Mouse (Mus musculus) heart, adult 10 weeks (tissue): ENCODE results near the gene Gfod1. TPM values are rescaled to one million over a fixed set of nuclear protein-coding genes. Genes with fewer than 3 reads are reported as not detected.

Experiments used
- polyA plus RNA-seq: library from polyadenylated mRNA; stranded (reverse); fragments of 350-450 nt; fragmentation: Illumina TruSeq; extraction: RNeasy Lipid Tissue Mini Kit (QIAGEN cat#74804); gene quantifications from one replicate; pipeline ENCODE4 v1.2.3, GENCODE M21; 2014; ENCODE audit warnings: low read depth, low replicate concordance

Gene Gfod1
- 19.8 TPM for polyA plus RNA-seq

DNA sequence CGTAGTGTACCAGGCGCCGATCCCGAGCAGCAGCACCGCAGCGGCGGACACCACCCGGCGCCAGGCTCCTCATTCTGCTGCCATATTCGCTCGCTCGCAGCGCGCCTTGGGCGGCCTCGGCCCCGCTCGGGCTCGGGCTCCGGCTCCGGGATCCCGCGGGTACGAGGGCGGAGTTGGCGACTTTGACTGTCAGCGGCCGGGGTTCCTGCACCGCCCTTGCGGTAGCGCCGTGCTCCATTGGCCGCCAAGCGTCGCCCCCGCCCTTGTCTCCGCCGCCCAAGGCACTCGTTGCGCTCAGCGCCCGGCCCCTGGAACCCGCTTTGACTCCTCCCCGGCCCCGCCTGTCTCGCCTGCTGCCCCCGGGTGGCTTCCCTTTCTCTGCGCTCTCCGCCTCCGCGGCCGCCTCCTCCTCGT lies at the start of gene Gfod1:
TSS of gene Gfod1 (minus strand) at position 155 of the 414 bp plus-strand sequence.

DNA sequence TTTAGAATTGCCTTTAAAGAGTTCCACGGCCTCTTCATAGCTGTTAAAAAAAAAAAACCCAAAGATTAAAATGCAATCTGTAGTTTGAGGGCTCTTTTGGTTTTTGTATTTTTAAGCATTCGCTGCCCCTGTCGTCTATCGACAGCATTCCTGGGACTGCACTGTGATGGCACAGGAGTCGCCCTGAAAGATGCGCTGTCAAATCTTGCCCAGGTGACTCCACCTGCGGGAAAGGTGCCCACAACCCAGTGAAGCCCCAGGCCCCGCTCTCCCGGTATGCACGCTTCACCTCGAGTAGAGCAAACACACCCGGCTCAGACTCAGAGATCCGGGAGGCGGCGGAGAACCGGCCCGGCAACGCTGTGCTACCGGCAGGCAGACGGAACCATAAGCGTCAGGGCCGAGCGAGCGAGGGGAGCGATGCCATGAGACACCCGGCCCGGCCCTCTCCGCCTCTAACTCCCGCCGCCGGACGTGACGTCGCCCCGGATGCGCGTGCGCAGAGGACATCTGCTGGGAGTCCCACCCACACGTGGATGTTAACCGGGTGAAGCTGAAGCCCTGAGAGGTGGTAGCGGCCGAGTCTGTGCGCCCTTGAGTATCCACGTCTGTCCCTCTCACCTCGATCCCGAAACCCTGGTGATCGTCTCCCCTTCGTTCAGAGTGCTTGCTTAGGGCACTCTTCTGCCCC lies 132.8 kb downstream of the Gfod1 start, which contains the start of gene Tbc1d7:
TSS of gene Tbc1d7 (minus strand) at position 482 of the 691 bp plus-strand sequence.

Other genes with a start within 250 kb of the Gfod1 start
- gene Tbc1d7, start 132.7 kb downstream of the Gfod1 start, polyA plus RNA-seq = 30.9 TPM
- gene Sirt5, start 61.3 kb upstream of the Gfod1 start, polyA plus RNA-seq = 50.8 TPM
- gene Nol7, start 94.2 kb upstream of the Gfod1 start, polyA plus RNA-seq = 153 TPM
- 40.0 TPM for gene Ranbp9, start 177.1 kb upstream of the Gfod1 start, polyA plus RNA-seq